Mouse (Mus musculus): ENCODE results near the gene Zmiz1. TPM values are rescaled to one million over a fixed set of nuclear protein-coding genes. Genes with fewer than 3 reads are reported as not detected.
A peak's percentile ranks its signal among the peaks of the same experiment; 100 is the strongest.

Zmiz1 gene
- polyA plus RNA-seq, 1 experiment from 2014 or later: 57.0 TPM

GRCm38 (mm10) chr14:25534396-25534769, 75.4 kb downstream of the Zmiz1 start:
- ATAC-seq (ENCODE audit: low FRiP score) (no peak), DNase-seq (ENCODE audit: low spot score) (no peak)
- no peaks in the 10 kb centered on the region for H3K9me3 ChIP-seq (ENCODE audit: control insufficient read depth, low read length)
- H3K9ac ChIP-seq (ENCODE audit: low read depth, low read length): no peak overlapping the region
- no peak overlapping the region for H3K4me2 ChIP-seq (replicated peaks; ENCODE audit: low read depth, low read length)
- H3K36me3 ChIP-seq (ENCODE audit: control insufficient read depth, insufficient read depth, low read length): no peaks in the 10 kb centered on the region
- no peak overlapping the region for H3K4me3 ChIP-seq (ENCODE audit: low read depth, low read length)
- peak overlapping the region; percentile 27; the same call in 1 of the 2 replicates for H3K27ac ChIP-seq (ENCODE audit: low read depth, low read length)
- no peaks in the 10 kb centered on the region for H3K27me3 ChIP-seq (ENCODE audit: control insufficient read depth, insufficient read depth, low read length)
- 0 out of 2 replicates have a peak, but pooled peaks cover 6% of the 10 kb centered on the region for H3K4me1 ChIP-seq (replicated peaks; ENCODE audit: control insufficient read depth, insufficient read depth, low read length)

- Histone ChIP-seq H3K27me3 (ENCODE audit: control insufficient read depth, insufficient read depth, low read length) (no peaks in the 10 kb centered on the region), H3K9me3 (ENCODE audit: control insufficient read depth, low read length) (no peaks in the 10 kb centered on the region), H3K27ac (ENCODE audit: low read depth, low read length) (0 out of 2 replicates have a peak overlapping the region, but pooled peaks have one; percentile 20), H3K4me1 (replicated peaks; ENCODE audit: control insufficient read depth, insufficient read depth, low read length) (0 out of 2 replicates have a peak, but pooled peaks cover 6% of the 10 kb centered on the region), H3K9ac (ENCODE audit: low read depth, low read length) (no peak overlapping the region), H3K36me3 (ENCODE audit: control insufficient read depth, insufficient read depth, low read length) (no peaks in the 10 kb centered on the region), H3K4me3 (ENCODE audit: low read depth, low read length) (no peak overlapping the region), H3K4me2 (replicated peaks; ENCODE audit: low read depth, low read length) (no peak overlapping the region)
- WGBS: 82% methylated on average over 11 of the region's 11 CpGs
- ATAC-seq (ENCODE audit: low FRiP score) (no peak), DNase-seq (ENCODE audit: low spot score) (no peak)
Measured at GRCm38 (mm10) chr14:25534918-25535582, 76.1 kb downstream of the Zmiz1 start.

- no peaks in the 10 kb centered on the region for H3K36me3 ChIP-seq (ENCODE audit: control insufficient read depth, insufficient read depth, low read length)
- 89% methylated on average over 4 of the region's 4 CpGs for WGBS
Measured at GRCm38 (mm10) chr14:25535583-25535943, 76.6 kb downstream of the Zmiz1 start.

GRCm38 (mm10) chr14:25536476-25536875, 77.5 kb downstream of the Zmiz1 start:
- Histone ChIP-seq H3K4me1 (replicated peaks; ENCODE audit: control insufficient read depth, insufficient read depth, low read length) (0 out of 2 replicates have a peak, but pooled peaks cover 4% of the 10 kb centered on the region), H3K4me2 (replicated peaks; ENCODE audit: low read depth, low read length) (no peak overlapping the region), H3K4me3 (ENCODE audit: low read depth, low read length) (no peak overlapping the region), H3K27me3 (ENCODE audit: control insufficient read depth, insufficient read depth, low read length) (no peaks in the 10 kb centered on the region), H3K9ac (ENCODE audit: low read depth, low read length) (no peak overlapping the region), H3K27ac (ENCODE audit: low read depth, low read length) (no peak overlapping the region), H3K36me3 (ENCODE audit: control insufficient read depth, insufficient read depth, low read length) (no peaks in the 10 kb centered on the region), H3K9me3 (ENCODE audit: control insufficient read depth, low read length) (no peaks in the 10 kb centered on the region)
- DNase-seq (ENCODE audit: low spot score): no peak
- no peak for ATAC-seq (ENCODE audit: low FRiP score)
- 92% methylated on average over 8 of the region's 8 CpGs for WGBS

More at GRCm38 (mm10) chr14:25535583-25535943, 76.6 kb downstream of the Zmiz1 start:
- DNase-seq (ENCODE audit: low spot score): no peak
- ATAC-seq (ENCODE audit: low FRiP score): no peak
- Histone ChIP-seq H3K27ac (ENCODE audit: low read depth, low read length) (no peak overlapping the region), H3K4me3 (ENCODE audit: low read depth, low read length) (no peak overlapping the region), H3K27me3 (ENCODE audit: control insufficient read depth, insufficient read depth, low read length) (no peaks in the 10 kb centered on the region), H3K4me2 (replicated peaks; ENCODE audit: low read depth, low read length) (no peak overlapping the region), H3K4me1 (replicated peaks; ENCODE audit: control insufficient read depth, insufficient read depth, low read length) (0 out of 2 replicates have a peak, but pooled peaks cover 5% of the 10 kb centered on the region), H3K9me3 (ENCODE audit: control insufficient read depth, low read length) (no peaks in the 10 kb centered on the region), H3K9ac (ENCODE audit: low read depth, low read length) (0 out of 2 replicates have a peak overlapping the region, but pooled peaks have one; percentile 2)

- no peak for DNase-seq (ENCODE audit: low spot score)
- H3K4me2 ChIP-seq (replicated peaks; ENCODE audit: low read depth, low read length): no peak overlapping the region
- H3K4me3 ChIP-seq (ENCODE audit: low read depth, low read length): no peak overlapping the region
- H3K9me3 ChIP-seq (ENCODE audit: control insufficient read depth, low read length): no peaks in the 10 kb centered on the region
- 0 out of 2 replicates have a peak, but pooled peaks cover 2% of the 10 kb centered on the region for H3K4me1 ChIP-seq (replicated peaks; ENCODE audit: control insufficient read depth, insufficient read depth, low read length)
- no peaks in the 10 kb centered on the region for H3K36me3 ChIP-seq (ENCODE audit: control insufficient read depth, insufficient read depth, low read length)
- H3K27me3 ChIP-seq (ENCODE audit: control insufficient read depth, insufficient read depth, low read length): no peaks in the 10 kb centered on the region
- WGBS: 100% methylated on average over 1 of the region's 1 CpGs
- H3K27ac ChIP-seq (ENCODE audit: low read depth, low read length): no peak overlapping the region
- no peak overlapping the region for H3K9ac ChIP-seq (ENCODE audit: low read depth, low read length)
- ATAC-seq (ENCODE audit: low FRiP score): no peak
Measured at GRCm38 (mm10) chr14:25537351-25537750, 78.4 kb downstream of the Zmiz1 start.

GRCm38 (mm10) chr14:25538522-25538921, 79.5 kb downstream of the Zmiz1 start:
- Histone ChIP-seq H3K4me1 (replicated peaks; ENCODE audit: control insufficient read depth, insufficient read depth, low read length) (0 out of 2 replicates have a peak, but pooled peaks cover 2% of the 10 kb centered on the region), H3K27ac (ENCODE audit: low read depth, low read length) (no peak overlapping the region), H3K27me3 (ENCODE audit: control insufficient read depth, insufficient read depth, low read length) (no peaks in the 10 kb centered on the region), H3K36me3 (ENCODE audit: control insufficient read depth, insufficient read depth, low read length) (no peaks in the 10 kb centered on the region), H3K4me3 (ENCODE audit: low read depth, low read length) (no peak overlapping the region), H3K9me3 (ENCODE audit: control insufficient read depth, low read length) (no peaks in the 10 kb centered on the region), H3K4me2 (replicated peaks; ENCODE audit: low read depth, low read length) (no peak overlapping the region), H3K9ac (ENCODE audit: low read depth, low read length) (no peak overlapping the region)
- 88% methylated on average over 2 of the region's 2 CpGs for WGBS
- ATAC-seq (ENCODE audit: low FRiP score) (no peak), DNase-seq (ENCODE audit: low spot score) (no peak)

GRCm38 (mm10) chr14:25539493-25540116, 80.6 kb downstream of the Zmiz1 start:
- ATAC-seq (ENCODE audit: low FRiP score): no peak
- DNase-seq (ENCODE audit: low spot score): no peak
- Histone ChIP-seq H3K9me3 (ENCODE audit: control insufficient read depth, low read length) (no peaks in the 10 kb centered on the region), H3K9ac (ENCODE audit: low read depth, low read length) (no peak overlapping the region), H3K27ac (ENCODE audit: low read depth, low read length) (no peak overlapping the region), H3K36me3 (ENCODE audit: control insufficient read depth, insufficient read depth, low read length) (no peaks in the 10 kb centered on the region), H3K4me2 (replicated peaks; ENCODE audit: low read depth, low read length) (no peak overlapping the region), H3K4me3 (ENCODE audit: low read depth, low read length) (no peak overlapping the region), H3K4me1 (replicated peaks; ENCODE audit: control insufficient read depth, insufficient read depth, low read length) (no peaks in the 10 kb centered on the region), H3K27me3 (ENCODE audit: control insufficient read depth, insufficient read depth, low read length) (no peaks in the 10 kb centered on the region)
- WGBS: 89% methylated on average over 10 of the region's 10 CpGs

GRCm38 (mm10) chr14:25540172-25540571, 81.2 kb downstream of the Zmiz1 start:
- H3K4me2 ChIP-seq (replicated peaks; ENCODE audit: low read depth, low read length): no peak overlapping the region
- no peaks in the 10 kb centered on the region for H3K4me1 ChIP-seq (replicated peaks; ENCODE audit: control insufficient read depth, insufficient read depth, low read length)
- H3K4me3 ChIP-seq (ENCODE audit: low read depth, low read length): no peak overlapping the region
- no peak overlapping the region for H3K27ac ChIP-seq (ENCODE audit: low read depth, low read length)
- H3K9me3 ChIP-seq (ENCODE audit: control insufficient read depth, low read length): no peaks in the 10 kb centered on the region
- ATAC-seq (ENCODE audit: low FRiP score) (no peak), DNase-seq (ENCODE audit: low spot score) (no peak)
- H3K9ac ChIP-seq (ENCODE audit: low read depth, low read length): no peak overlapping the region
- no peaks in the 10 kb centered on the region for H3K27me3 ChIP-seq (ENCODE audit: control insufficient read depth, insufficient read depth, low read length)
- 92% methylated on average over 4 of the region's 4 CpGs for WGBS
- H3K36me3 ChIP-seq (ENCODE audit: control insufficient read depth, insufficient read depth, low read length): no peaks in the 10 kb centered on the region

- no peak overlapping the region for H3K27ac ChIP-seq (ENCODE audit: low read depth, low read length)
- DNase-seq (ENCODE audit: low spot score) (no peak), ATAC-seq (ENCODE audit: low FRiP score) (no peak)
- H3K9me3 ChIP-seq (ENCODE audit: control insufficient read depth, low read length): no peaks in the 10 kb centered on the region
- WGBS: 82% methylated on average over 5 of the region's 5 CpGs
- 0 out of 2 replicates have a peak, but pooled peaks cover under 1% of the 10 kb centered on the region for H3K4me1 ChIP-seq (replicated peaks; ENCODE audit: control insufficient read depth, insufficient read depth, low read length)
- peaks cover 2% of the 10 kb centered on the region; the same call in 1 of the 2 replicates for H3K36me3 ChIP-seq (ENCODE audit: control insufficient read depth, insufficient read depth, low read length)
- H3K4me2 ChIP-seq (replicated peaks; ENCODE audit: low read depth, low read length): no peak overlapping the region
- no peak overlapping the region for H3K4me3 ChIP-seq (ENCODE audit: low read depth, low read length)
- H3K9ac ChIP-seq (ENCODE audit: low read depth, low read length): no peak overlapping the region
- no peaks in the 10 kb centered on the region for H3K27me3 ChIP-seq (ENCODE audit: control insufficient read depth, insufficient read depth, low read length)
Measured at GRCm38 (mm10) chr14:25541213-25541612, 82.2 kb downstream of the Zmiz1 start.

All from hindbrain, embryonic 11.5 days (tissue).